Mouse (Mus musculus) myocyte (in vitro differentiated cells): Measurements from ENCODE around the gene Gm10282.

Source experiments
- MAX ChIP-seq: IDR thresholded peaks from one replicate; pipeline ENCODE4 v1.6.1; 2011; ENCODE audit warnings: low read depth, mild to moderate bottlenecking, control low read depth
- POLR2A ChIP-seq: IDR thresholded peaks from one replicate; pipeline ENCODE4 v1.6.1; 2011; ENCODE audit warnings: low read depth, mild to moderate bottlenecking, control low read depth, moderate library complexity; ENCODE audit not compliant: insufficient read length

DNA sequence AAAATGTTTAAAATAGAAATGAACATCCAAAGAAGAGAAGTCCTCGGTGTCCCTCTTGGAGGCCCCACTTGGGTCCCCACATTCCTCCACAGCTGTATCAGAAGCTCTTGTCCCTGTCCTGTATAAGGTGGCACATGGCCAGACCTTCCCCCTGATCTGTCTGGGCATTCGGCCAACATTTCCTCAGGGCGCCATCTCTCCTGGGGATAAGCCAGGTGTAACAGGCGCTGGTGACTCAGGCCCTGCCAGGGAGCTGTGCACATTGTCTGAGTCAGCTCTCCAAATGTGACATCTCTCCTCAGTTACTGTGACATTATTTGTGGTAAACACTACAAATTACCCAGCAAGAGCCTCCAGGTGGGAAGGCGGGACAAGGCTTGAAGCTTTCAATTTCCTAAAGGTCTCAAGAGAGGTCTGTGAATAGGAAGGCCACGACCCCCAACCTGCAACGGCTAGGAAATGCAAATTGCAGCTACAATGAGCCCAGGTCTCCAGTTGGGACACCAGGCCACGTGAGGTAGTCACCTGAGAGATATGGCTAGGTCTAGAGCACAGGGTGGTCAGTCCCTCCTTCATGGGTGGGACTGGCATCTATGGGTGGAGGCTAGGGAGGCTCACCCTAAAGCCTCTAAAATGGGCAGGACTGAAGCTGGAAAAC is 5.9 kb upstream of the Gm10282 start:
- TF ChIP-seq MAX (no peak), POLR2A (no peak)
